Mouse (Mus musculus) E14TG2a.4 (cell line): ENCODE results near the gene Trim67.

ENCODE experiments used
- H3K27me3 ChIP-seq: 2 replicates; pipeline ENCODE4 v1.6.1; 2014; ENCODE audit warnings: low read length, control low read depth; ENCODE audit not compliant: insufficient read depth
- H3K36me3 ChIP-seq: 2 replicates; pipeline ENCODE4 v1.6.1; 2014; ENCODE audit warnings: low read length, control low read depth; ENCODE audit not compliant: insufficient read depth
- H3K4me1 ChIP-seq: replicated peaks from 2 replicates; pipeline ENCODE4 v1.6.1; 2014; ENCODE audit warnings: low read depth, low read length, control low read depth
- H3K4me3 ChIP-seq: replicated peaks from 2 replicates; pipeline ENCODE4 v1.5.1; 2014; ENCODE audit warnings: mild to moderate bottlenecking, low read length
- H3K9me3 ChIP-seq: 2 replicates; pipeline ENCODE4 v1.6.1; 2014; ENCODE audit warnings: low read length, control low read depth
- CTCF ChIP-seq: conservative IDR thresholded peaks from 2 replicates; pipeline ENCODE4 v1.5.1; 2014; ENCODE audit warnings: low read length
- NANOG ChIP-seq: IDR thresholded peaks from 2 replicates; pipeline ENCODE4 v1.6.1; 2014; ENCODE audit warnings: borderline replicate concordance, low read length, mixed read lengths
- POU5F1 ChIP-seq: IDR thresholded peaks from 2 replicates; pipeline ENCODE4 v1.6.1; 2014; ENCODE audit warnings: low read length, borderline replicate concordance

Trim67 gene

DNA sequence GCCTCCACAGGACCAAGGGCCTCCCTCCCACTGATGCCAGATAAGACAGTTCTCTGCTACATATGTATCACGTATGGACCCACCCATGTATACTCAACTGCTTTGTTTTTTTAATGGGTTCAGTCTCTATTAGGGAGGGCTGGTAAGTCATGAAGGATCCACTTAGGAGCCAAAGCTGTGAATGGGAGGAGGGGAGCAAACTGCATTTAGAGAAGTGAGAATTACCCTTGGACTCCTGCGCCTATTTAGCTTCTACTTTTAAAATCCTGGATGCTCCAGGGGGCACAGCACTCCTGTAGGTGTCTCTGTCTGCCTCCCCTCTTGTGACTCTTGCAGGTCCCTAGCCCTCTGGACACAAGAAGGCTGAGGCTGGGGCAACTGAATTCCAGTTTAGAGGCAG lies 36.7 kb upstream of the Trim67 start:
- TF ChIP-seq POU5F1 = no peak
- TF ChIP-seq NANOG = no peak
- TF ChIP-seq CTCF = no peak
- Histone ChIP-seq H3K4me3 (no peak overlapping the region), H3K36me3 (no peaks in the 10 kb centered on the region), H3K9me3 (peaks cover 9% of the 10 kb centered on the region), H3K27me3 (peaks cover 32% of the 10 kb centered on the region), H3K4me1 (peaks cover 46% of the 10 kb centered on the region)

GRCm38 (mm10) chr8:124756601-124757000 lies 36.3 kb upstream of the Trim67 start:
- TF ChIP-seq NANOG (no peak), POU5F1 (no peak), CTCF (no peak)
- peaks cover 46% of the 10 kb centered on the region for H3K4me1 ChIP-seq
- no peaks in the 10 kb centered on the region for H3K36me3 ChIP-seq
- H3K27me3 ChIP-seq = peaks cover 30% of the 10 kb centered on the region
- H3K9me3 ChIP-seq = peaks cover 9% of the 10 kb centered on the region
- no peak overlapping the region for H3K4me3 ChIP-seq

GRCm38 (mm10) chr8:124758544-124758943 lies 34.3 kb upstream of the Trim67 start:
- Histone ChIP-seq H3K27me3 (peaks cover 14% of the 10 kb centered on the region), H3K4me3 (no peak overlapping the region), H3K9me3 (peaks cover 9% of the 10 kb centered on the region), H3K4me1 (peaks cover 34% of the 10 kb centered on the region), H3K36me3 (no peaks in the 10 kb centered on the region)
- TF ChIP-seq CTCF (peak; percentile 91), NANOG (no peak), POU5F1 (no peak)

DNA sequence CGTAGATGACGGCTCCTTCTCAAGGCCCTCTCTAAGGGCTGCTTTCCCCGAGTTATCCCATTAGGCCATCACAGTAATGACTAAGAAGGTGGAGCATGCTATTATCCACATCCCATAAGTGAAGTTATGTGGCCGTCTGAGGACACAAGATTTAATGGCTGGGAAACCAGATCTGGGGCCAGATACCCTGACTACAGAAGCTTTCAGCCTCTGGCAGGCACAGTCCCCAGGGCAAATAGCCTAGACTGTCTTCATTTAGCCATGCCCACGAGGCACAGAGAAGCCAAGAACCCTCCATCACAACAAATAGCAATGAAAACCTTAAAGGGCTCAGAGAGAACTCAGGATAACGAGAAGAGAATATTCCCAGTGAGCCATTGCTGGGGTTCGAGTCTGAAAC lies 29.8 kb upstream of the Trim67 start:
- H3K36me3 ChIP-seq = no peaks in the 10 kb centered on the region
- no peak overlapping the region for H3K4me3 ChIP-seq
- peaks cover 9% of the 10 kb centered on the region for H3K9me3 ChIP-seq
- TF ChIP-seq POU5F1 = no peak
- no peak for TF ChIP-seq CTCF
- no peak for TF ChIP-seq NANOG
- peaks cover 5% of the 10 kb centered on the region for H3K4me1 ChIP-seq
- H3K27me3 ChIP-seq = no peaks in the 10 kb centered on the region

- Histone ChIP-seq H3K4me3 (no peak overlapping the region), H3K9me3 (no peaks in the 10 kb centered on the region), H3K27me3 (peaks cover 12% of the 10 kb centered on the region), H3K36me3 (no peaks in the 10 kb centered on the region), H3K4me1 (no peaks in the 10 kb centered on the region; the same call in 1 of the 2 replicates)
- TF ChIP-seq NANOG = no peak
- TF ChIP-seq POU5F1 = no peak
- TF ChIP-seq CTCF = no peak
These were observed 20.5 kb upstream of the Trim67 start for GRCm38 (mm10) chr8:124772389-124772788.

DNA sequence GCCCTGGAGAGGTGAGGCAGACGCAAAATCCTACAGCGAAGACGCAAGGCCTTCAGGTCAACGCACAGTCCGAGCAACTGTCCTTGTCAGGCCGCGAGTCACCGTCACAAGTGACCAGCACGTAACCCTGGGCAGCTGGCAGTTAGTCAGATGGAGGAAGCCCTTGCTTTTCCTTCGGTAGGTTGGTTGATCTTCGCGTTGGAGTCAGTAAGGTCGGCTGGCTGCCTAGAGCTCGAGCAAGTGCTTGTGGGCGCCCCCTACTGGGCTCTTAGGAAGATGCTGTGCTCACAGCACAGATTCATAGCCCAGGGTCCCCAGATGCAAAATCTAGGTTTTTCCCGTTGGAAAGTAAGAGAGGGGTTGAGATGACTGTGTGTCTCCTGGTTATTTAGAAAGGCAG lies 17.2 kb upstream of the Trim67 start:
- H3K27me3 ChIP-seq = peaks cover 22% of the 10 kb centered on the region
- H3K4me3 ChIP-seq = no peak overlapping the region
- TF ChIP-seq POU5F1 = no peak
- peak; percentile 74 for TF ChIP-seq CTCF
- no peaks in the 10 kb centered on the region; the same call in 1 of the 2 replicates for H3K4me1 ChIP-seq
- no peaks in the 10 kb centered on the region for H3K36me3 ChIP-seq
- H3K9me3 ChIP-seq = no peaks in the 10 kb centered on the region

DNA sequence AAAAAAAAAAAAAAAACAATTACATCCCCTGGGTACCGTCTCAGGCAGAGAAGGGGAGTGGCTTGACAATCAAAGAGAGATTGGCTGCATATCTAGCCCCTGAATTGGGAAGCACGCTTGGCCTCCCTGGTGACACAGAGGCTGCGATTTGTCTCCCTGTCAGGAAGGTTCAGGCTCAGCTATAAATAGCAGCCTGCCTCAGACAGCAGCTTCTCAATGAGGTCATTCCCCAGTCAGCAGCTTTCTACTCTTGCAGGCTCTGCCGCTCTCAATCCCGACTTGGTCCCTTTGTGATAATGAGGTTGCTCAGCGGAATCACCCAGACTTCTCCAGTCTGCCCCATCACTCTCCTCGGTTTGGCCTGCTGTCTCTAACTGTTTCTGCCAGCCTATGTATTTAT lies 12.7 kb upstream of the Trim67 start:
- TF ChIP-seq POU5F1 = no peak
- no peak for TF ChIP-seq CTCF
- TF ChIP-seq NANOG = no peak
- H3K9me3 ChIP-seq = no peaks in the 10 kb centered on the region
- peaks cover 1% of the 10 kb centered on the region for H3K4me1 ChIP-seq
- no peak overlapping the region for H3K4me3 ChIP-seq
- peaks cover 23% of the 10 kb centered on the region for H3K27me3 ChIP-seq
- no peaks in the 10 kb centered on the region for H3K36me3 ChIP-seq

DNA sequence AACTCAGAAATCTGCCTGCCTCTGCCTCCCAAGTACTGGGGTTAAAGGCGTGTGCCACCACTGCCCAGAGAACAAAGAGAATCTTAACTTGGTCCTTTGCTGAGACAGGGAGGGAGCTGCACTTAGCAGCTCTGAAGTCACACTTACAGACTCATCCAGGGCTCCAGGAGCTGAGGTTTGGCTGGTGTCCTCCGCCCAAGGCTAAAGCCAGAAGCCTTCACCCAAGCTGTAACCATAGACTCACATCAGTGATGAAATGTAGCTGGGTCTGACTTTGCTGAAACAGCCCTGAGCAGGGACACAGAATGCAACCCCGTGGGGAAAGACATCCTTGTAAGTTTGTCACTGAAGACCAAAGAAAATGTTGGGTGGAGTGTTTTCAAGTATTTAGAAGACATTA lies 10.5 kb upstream of the Trim67 start:
- TF ChIP-seq POU5F1 = no peak
- TF ChIP-seq NANOG = no peak
- no peak for TF ChIP-seq CTCF
- H3K36me3 ChIP-seq = no peaks in the 10 kb centered on the region
- H3K27me3 ChIP-seq = peaks cover 42% of the 10 kb centered on the region
- H3K4me3 ChIP-seq = no peak overlapping the region
- H3K9me3 ChIP-seq = no peaks in the 10 kb centered on the region
- H3K4me1 ChIP-seq = peaks cover 17% of the 10 kb centered on the region

DNA sequence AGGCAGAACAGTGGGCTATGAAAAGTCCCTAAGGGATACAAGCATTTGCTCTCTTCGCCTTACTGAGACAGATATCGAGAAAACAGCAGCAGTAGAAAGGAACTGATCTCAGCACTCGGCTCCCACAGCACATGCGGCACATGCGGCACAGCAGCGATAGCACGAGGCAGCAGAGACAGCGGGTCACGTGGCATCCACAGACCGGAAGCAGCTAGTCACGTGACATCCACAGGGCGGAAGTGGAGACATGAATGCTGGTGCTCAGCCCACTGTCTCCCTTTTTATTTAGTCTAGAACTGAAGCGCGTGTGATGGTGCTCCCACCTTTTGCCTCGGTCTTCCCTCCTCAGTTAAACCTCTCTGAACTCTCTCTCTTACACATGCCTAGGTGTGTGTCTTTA lies 9.7 kb upstream of the Trim67 start:
- H3K36me3 ChIP-seq = no peaks in the 10 kb centered on the region
- H3K9me3 ChIP-seq = no peaks in the 10 kb centered on the region
- peaks cover 17% of the 10 kb centered on the region for H3K4me1 ChIP-seq
- H3K27me3 ChIP-seq = peaks cover 46% of the 10 kb centered on the region
- no peak for TF ChIP-seq CTCF
- TF ChIP-seq POU5F1 = no peak
- no peak for TF ChIP-seq NANOG
- H3K4me3 ChIP-seq = no peak overlapping the region
